Mouse (Mus musculus): ENCODE measurements around the gene Flna. TPM values are rescaled to one million over a fixed set of nuclear protein-coding genes. Genes with fewer than 3 reads are reported as not detected.
A peak's percentile ranks its signal among the peaks of the same experiment; 100 is the strongest.

Flna gene
- polyA plus RNA-seq, 1 experiment from 2014 or later: 129 TPM

GRCm38 (mm10) chrX:74277916-74278315 is 28.3 kb upstream of the Flna start:
- H3K4me1 ChIP-seq (ENCODE audit: control insufficient read depth, insufficient read depth, low read length): no peaks in the 10 kb centered on the region
- H3K36me3 ChIP-seq (ENCODE audit: control insufficient read depth, insufficient read depth): peaks cover 3% of the 10 kb centered on the region; the same call in 1 of the 2 replicates
- H3K4me2 ChIP-seq (ENCODE audit: low read depth, low read length): no peak overlapping the region
- no peaks in the 10 kb centered on the region for H3K9me3 ChIP-seq (replicated peaks; ENCODE audit: control insufficient read depth, low read length)
- no peak overlapping the region for H3K27ac ChIP-seq (ENCODE audit: low read length)
- ATAC-seq (replicated peaks; ENCODE audit: extremely low read depth, insufficient read depth, low FRiP score): no peak
- H3K9ac ChIP-seq (ENCODE audit: low read length): no peak overlapping the region
- H3K4me3 ChIP-seq (ENCODE audit: low read length): no peak overlapping the region
- no peaks in the 10 kb centered on the region for H3K27me3 ChIP-seq (ENCODE audit: control insufficient read depth, insufficient read depth, low read length)
- 72% methylated on average over 8 of the region's 8 CpGs for WGBS

GRCm38 (mm10) chrX:74273422-74274322 is 24.1 kb upstream of the Flna start:
- Histone ChIP-seq H3K9ac (ENCODE audit: low read length) (no peak overlapping the region), H3K4me2 (ENCODE audit: low read depth, low read length) (no peak overlapping the region), H3K27ac (ENCODE audit: low read length) (no peak overlapping the region; the same call in 1 of the 2 replicates), H3K36me3 (ENCODE audit: control insufficient read depth, insufficient read depth) (peaks cover 3% of the 10 kb centered on the region; the same call in 1 of the 2 replicates), H3K9me3 (replicated peaks; ENCODE audit: control insufficient read depth, low read length) (no peaks in the 10 kb centered on the region), H3K4me1 (ENCODE audit: control insufficient read depth, insufficient read depth, low read length) (no peaks in the 10 kb centered on the region), H3K27me3 (ENCODE audit: control insufficient read depth, insufficient read depth, low read length) (no peaks in the 10 kb centered on the region), H3K4me3 (ENCODE audit: low read length) (no peak overlapping the region)
- WGBS: 29% methylated on average over 10 of the region's 10 CpGs
- ATAC-seq (replicated peaks; ENCODE audit: extremely low read depth, insufficient read depth, low FRiP score): no peak

GRCm38 (mm10) chrX:74270902-74271551 is 21.4 kb upstream of the Flna start:
- no peaks in the 10 kb centered on the region for H3K27me3 ChIP-seq (ENCODE audit: control insufficient read depth, insufficient read depth, low read length)

GRCm38 (mm10) chrX:74270062-74270901 is 20.7 kb upstream of the Flna start, which contains the start of gene Rpl10:
Rpl10 (plus strand) TSS chrX:74270812.
- 9% methylated on average over 42 of the region's 42 CpGs for WGBS
- H3K27ac ChIP-seq (ENCODE audit: low read length): peak within 1 kb of the TSS; percentile 90
- H3K36me3 ChIP-seq (ENCODE audit: control insufficient read depth, insufficient read depth): peaks cover 3% of the 10 kb centered on the region; the same call in 1 of the 2 replicates
- peak within 1 kb of the TSS; percentile 71 for H3K4me2 ChIP-seq (ENCODE audit: low read depth, low read length)
- peak within 1 kb of the TSS; percentile 81 for H3K9ac ChIP-seq (ENCODE audit: low read length)
- no peaks in the 10 kb centered on the region for H3K27me3 ChIP-seq (ENCODE audit: control insufficient read depth, insufficient read depth, low read length)
- no peaks in the 10 kb centered on the region for H3K4me1 ChIP-seq (ENCODE audit: control insufficient read depth, insufficient read depth, low read length)
- peak within 1 kb of the TSS; percentile 72 for H3K4me3 ChIP-seq (ENCODE audit: low read length)
- H3K9me3 ChIP-seq (replicated peaks; ENCODE audit: control insufficient read depth, low read length): no peaks in the 10 kb centered on the region
- peak; percentile 92 for ATAC-seq (replicated peaks; ENCODE audit: extremely low read depth, insufficient read depth, low FRiP score)

More at GRCm38 (mm10) chrX:74270902-74271551, 21.4 kb upstream of the Flna start:
- ATAC-seq (replicated peaks; ENCODE audit: extremely low read depth, insufficient read depth, low FRiP score): no peak
- Histone ChIP-seq H3K4me2 (ENCODE audit: low read depth, low read length) (peak overlapping the region; percentile 71), H3K4me3 (ENCODE audit: low read length) (peak overlapping the region; percentile 72), H3K9ac (ENCODE audit: low read length) (peak overlapping the region; percentile 81), H3K4me1 (ENCODE audit: control insufficient read depth, insufficient read depth, low read length) (no peaks in the 10 kb centered on the region), H3K27ac (ENCODE audit: low read length) (peak overlapping the region; percentile 73), H3K36me3 (ENCODE audit: control insufficient read depth, insufficient read depth) (peaks cover 3% of the 10 kb centered on the region; the same call in 1 of the 2 replicates), H3K9me3 (replicated peaks; ENCODE audit: control insufficient read depth, low read length) (no peaks in the 10 kb centered on the region)
- 12% methylated on average over 27 of the region's 27 CpGs for WGBS

- Histone ChIP-seq H3K36me3 (ENCODE audit: control insufficient read depth, insufficient read depth) (peaks cover 3% of the 10 kb centered on the region; the same call in 1 of the 2 replicates), H3K4me3 (ENCODE audit: low read length) (peak overlapping the region; percentile 72), H3K4me2 (ENCODE audit: low read depth, low read length) (peak overlapping the region; percentile 55), H3K27ac (ENCODE audit: low read length) (peak overlapping the region; percentile 90), H3K9ac (ENCODE audit: low read length) (peak overlapping the region; percentile 62), H3K9me3 (replicated peaks; ENCODE audit: control insufficient read depth, low read length) (no peaks in the 10 kb centered on the region), H3K4me1 (ENCODE audit: control insufficient read depth, insufficient read depth, low read length) (no peaks in the 10 kb centered on the region), H3K27me3 (ENCODE audit: control insufficient read depth, insufficient read depth, low read length) (no peaks in the 10 kb centered on the region)
- WGBS: 25% methylated on average over 3 of the region's 3 CpGs
- ATAC-seq (replicated peaks; ENCODE audit: extremely low read depth, insufficient read depth, low FRiP score): peak; percentile 26
Measured at GRCm38 (mm10) chrX:74269736-74270061, 20.1 kb upstream of the Flna start.

GRCm38 (mm10) chrX:74257746-74258145 is 8.1 kb upstream of the Flna start:
- no peak for ATAC-seq (replicated peaks; ENCODE audit: extremely low read depth, insufficient read depth, low FRiP score)
- Histone ChIP-seq H3K4me2 (ENCODE audit: low read depth, low read length) (no peak overlapping the region), H3K36me3 (ENCODE audit: control insufficient read depth, insufficient read depth) (peaks cover 7% of the 10 kb centered on the region), H3K4me1 (ENCODE audit: control insufficient read depth, insufficient read depth, low read length) (peaks cover 3% of the 10 kb centered on the region; the same call in 1 of the 2 replicates), H3K27ac (ENCODE audit: low read length) (no peak overlapping the region), H3K9me3 (replicated peaks; ENCODE audit: control insufficient read depth, low read length) (no peaks in the 10 kb centered on the region), H3K4me3 (ENCODE audit: low read length) (no peak overlapping the region), H3K27me3 (ENCODE audit: control insufficient read depth, insufficient read depth, low read length) (no peaks in the 10 kb centered on the region), H3K9ac (ENCODE audit: low read length) (no peak overlapping the region)
- 91% methylated on average over 3 of the region's 3 CpGs for WGBS

- Histone ChIP-seq H3K9ac (ENCODE audit: low read length) (peak overlapping the region; percentile 82), H3K4me2 (ENCODE audit: low read depth, low read length) (peak overlapping the region; percentile 74), H3K27me3 (ENCODE audit: control insufficient read depth, insufficient read depth, low read length) (no peaks in the 10 kb centered on the region), H3K36me3 (ENCODE audit: control insufficient read depth, insufficient read depth) (peaks cover 7% of the 10 kb centered on the region), H3K27ac (ENCODE audit: low read length) (peak overlapping the region; percentile 91), H3K4me1 (ENCODE audit: control insufficient read depth, insufficient read depth, low read length) (peaks cover 3% of the 10 kb centered on the region; the same call in 1 of the 2 replicates), H3K9me3 (replicated peaks; ENCODE audit: control insufficient read depth, low read length) (no peaks in the 10 kb centered on the region), H3K4me3 (ENCODE audit: low read length) (peak overlapping the region; percentile 69)
- ATAC-seq (replicated peaks; ENCODE audit: extremely low read depth, insufficient read depth, low FRiP score): no peak; the same call in 1 of the 2 replicates
- WGBS: 18% methylated on average over 31 of the region's 31 CpGs
Measured at GRCm38 (mm10) chrX:74254888-74255565, 5.4 kb upstream of the Flna start.
